Mouse (Mus musculus) skeletal muscle tissue, adult 2 months (tissue): ENCODE results near the gene Gm14085.

Experiments
- DNase-seq: peaks from one replicate; pipeline ENCODE4 v3.0.0-alpha.2; 2012; ENCODE audit warnings: low read depth, low spot score

Gm14085 gene

GRCm38 (mm10) chr2:122561221-122561620, 76.5 kb downstream of the Gm14085 start:
- no peak for DNase-seq

GRCm38 (mm10) chr2:122562251-122562650, 77.5 kb downstream of the Gm14085 start:
- DNase-seq = no peak

- peak; percentile 25 for DNase-seq
These were observed 84.7 kb downstream of the Gm14085 start for GRCm38 (mm10) chr2:122569439-122569838.

- no peak for DNase-seq
These were observed 85.7 kb downstream of the Gm14085 start for GRCm38 (mm10) chr2:122570430-122570829.

- DNase-seq = no peak
These were observed 86.6 kb downstream of the Gm14085 start for GRCm38 (mm10) chr2:122571326-122571725.

GRCm38 (mm10) chr2:122572438-122572837, 87.7 kb downstream of the Gm14085 start:
- no peak for DNase-seq

GRCm38 (mm10) chr2:122575470-122575869, 90.7 kb downstream of the Gm14085 start:
- DNase-seq = peak; percentile 72

GRCm38 (mm10) chr2:122576295-122576694, 91.6 kb downstream of the Gm14085 start:
- DNase-seq = no peak

GRCm38 (mm10) chr2:122577316-122577715, 92.6 kb downstream of the Gm14085 start:
- no peak for DNase-seq
